Mouse (Mus musculus): ENCODE measurements around the gene Npepl1.

Gene Npepl1

DNA sequence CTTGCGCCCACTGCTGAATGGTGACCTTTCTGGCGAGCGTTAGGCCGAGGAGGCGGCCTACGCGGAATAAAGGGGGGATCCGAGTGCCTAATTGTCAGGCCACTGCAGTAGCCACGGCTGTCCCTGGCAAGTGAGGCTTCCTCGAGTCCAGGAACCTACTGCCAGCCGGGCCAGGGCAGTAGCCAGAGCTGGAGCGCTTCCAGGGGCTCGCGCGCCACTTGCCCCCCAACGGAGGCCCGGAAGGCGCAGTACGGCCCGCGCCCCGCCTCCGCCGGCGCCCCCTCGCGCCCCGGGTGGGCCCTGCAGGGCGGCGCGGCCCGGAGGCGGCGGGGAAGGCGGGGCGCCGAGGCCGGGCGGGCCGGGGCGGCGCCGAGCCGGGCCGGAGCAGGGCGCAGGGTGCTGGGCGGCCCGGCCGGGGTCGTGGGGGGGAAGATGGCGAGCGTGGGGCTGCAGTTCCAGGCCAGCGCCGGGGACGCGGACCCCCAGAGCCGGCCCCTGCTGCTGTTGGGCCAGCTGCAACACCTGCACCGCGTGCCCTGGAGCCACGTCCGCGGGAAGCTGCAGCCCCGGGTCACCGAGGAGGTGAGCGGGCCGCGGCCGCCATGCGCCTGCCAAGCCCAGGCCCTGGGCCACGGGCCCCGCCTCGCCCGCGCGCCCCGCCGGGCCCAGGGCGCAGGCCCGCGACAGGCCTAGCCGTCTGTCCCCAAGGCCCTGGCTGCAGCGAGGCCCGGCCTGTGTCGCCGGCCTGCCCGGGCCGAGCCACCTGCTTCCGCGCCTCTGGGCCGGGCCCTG is at the start of gene Npepl1:
TSS of gene Npepl1 (plus strand) at position 359 of the 792 bp plus-strand sequence.
- DNase-seq (ENCODE audit: low spot score) = no peak

- DNase-seq (ENCODE audit: low spot score) = no peak
These were observed 48.9 kb upstream of the Npepl1 start for GRCm38 (mm10) chr2:174061219-174061618.

- DNase-seq (ENCODE audit: low spot score) = peak; percentile 5
These were observed 47.1 kb upstream of the Npepl1 start for GRCm38 (mm10) chr2:174063074-174063473.

- peak; percentile 5 for DNase-seq (ENCODE audit: low spot score)
These were observed 46.5 kb upstream of the Npepl1 start for GRCm38 (mm10) chr2:174063527-174064211.

DNA sequence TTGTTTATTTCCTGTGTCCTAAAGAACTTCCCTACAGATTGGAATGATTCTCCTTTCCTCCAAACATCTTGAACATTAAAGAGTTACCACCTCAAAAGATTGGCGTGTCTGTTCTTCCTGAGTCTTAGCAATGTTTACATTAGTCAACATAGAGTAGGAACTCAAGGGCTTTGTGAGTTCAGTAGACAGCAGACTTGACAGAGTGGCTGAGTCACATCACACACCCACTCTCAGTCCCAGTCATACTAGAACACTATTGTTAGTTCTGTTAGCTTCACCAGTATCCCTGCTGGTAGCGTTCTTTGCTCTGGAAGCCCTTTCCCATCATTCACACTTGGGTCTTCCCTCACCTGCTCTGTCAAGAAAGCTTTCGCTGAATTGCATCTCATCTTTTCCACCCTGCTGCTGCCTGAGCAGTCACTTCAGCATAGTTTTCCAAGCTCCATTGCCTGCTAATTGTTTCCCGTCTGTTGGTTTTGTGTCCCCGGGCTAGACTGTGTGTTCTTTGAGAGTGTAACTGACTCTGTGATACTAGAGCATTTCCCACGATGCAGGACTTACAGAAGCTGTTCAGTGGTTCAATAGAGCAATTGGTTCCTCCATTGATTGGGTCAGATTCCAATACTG is 42.2 kb upstream of the Npepl1 start:
- DNase-seq (ENCODE audit: low spot score) = peak; percentile 2

DNA sequence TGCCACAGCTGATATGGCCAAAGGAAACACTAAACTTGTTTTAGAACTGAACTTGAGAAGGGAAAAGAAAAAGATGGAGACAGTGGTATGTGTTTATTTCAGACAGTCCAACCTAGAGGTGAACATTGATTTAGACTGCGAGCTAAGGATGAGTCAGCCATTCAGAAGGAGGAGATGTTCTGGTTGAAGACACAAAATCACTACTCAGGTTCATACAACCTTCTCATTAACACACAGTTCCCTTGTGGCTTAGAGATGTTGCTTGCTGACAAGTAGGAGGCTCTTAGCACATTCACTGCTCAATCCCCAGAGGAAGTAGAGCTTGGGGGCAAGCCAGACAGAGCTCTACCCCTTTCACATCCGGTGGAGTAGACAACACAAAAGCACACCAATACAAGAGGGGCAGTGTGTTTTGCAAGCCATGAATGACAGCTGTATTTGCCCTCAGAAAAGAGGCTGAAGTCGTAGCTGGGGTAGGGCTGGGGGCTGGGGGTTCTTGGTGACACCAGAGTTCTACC is 40.6 kb upstream of the Npepl1 start:
- no peak for DNase-seq (ENCODE audit: low spot score)

GRCm38 (mm10) chr2:174071406-174071805 is 38.7 kb upstream of the Npepl1 start:
- no peak for DNase-seq (ENCODE audit: low spot score)

- DNase-seq (ENCODE audit: low spot score) = no peak
These were observed 36.9 kb upstream of the Npepl1 start for GRCm38 (mm10) chr2:174073156-174073790.

- DNase-seq (ENCODE audit: low spot score) = no peak
These were observed 35.5 kb upstream of the Npepl1 start for GRCm38 (mm10) chr2:174074621-174075020.

DNA sequence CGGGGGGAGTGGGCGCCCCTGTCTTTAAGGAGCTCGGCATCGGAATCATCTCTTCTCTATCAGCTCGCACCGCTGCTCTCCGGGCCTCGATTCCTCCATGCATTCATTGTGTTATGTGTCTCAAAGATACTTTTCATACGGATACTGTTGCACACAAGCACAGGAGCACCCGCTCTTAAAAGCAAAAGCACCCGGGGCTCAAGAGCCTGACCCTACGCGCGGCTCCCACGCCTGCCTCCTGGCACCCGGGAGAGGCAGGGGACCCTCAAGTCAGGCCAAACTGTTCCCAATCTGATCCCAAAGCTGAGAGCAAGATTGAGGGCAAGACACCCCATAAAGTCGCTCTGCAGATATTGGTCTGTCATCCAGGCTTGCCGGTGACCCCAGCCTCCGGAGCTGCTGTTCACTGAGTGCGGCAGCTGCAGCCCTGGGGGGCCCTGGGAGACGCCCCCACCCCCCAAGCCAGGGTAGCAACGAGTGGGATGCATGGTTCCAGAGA is 35.0 kb upstream of the Npepl1 start:
- no peak for DNase-seq (ENCODE audit: low spot score)

GRCm38 (mm10) chr2:174075673-174076432 is 34.3 kb upstream of the Npepl1 start, which contains the start of gene Stx16:
Gene Stx16, plus strand, starts transcription at chr2:174076308.
- DNase-seq (ENCODE audit: low spot score) = peak; percentile 76

GRCm38 (mm10) chr2:174076433-174076824 is 33.7 kb upstream of the Npepl1 start:
- DNase-seq (ENCODE audit: low spot score) = no peak

DNA sequence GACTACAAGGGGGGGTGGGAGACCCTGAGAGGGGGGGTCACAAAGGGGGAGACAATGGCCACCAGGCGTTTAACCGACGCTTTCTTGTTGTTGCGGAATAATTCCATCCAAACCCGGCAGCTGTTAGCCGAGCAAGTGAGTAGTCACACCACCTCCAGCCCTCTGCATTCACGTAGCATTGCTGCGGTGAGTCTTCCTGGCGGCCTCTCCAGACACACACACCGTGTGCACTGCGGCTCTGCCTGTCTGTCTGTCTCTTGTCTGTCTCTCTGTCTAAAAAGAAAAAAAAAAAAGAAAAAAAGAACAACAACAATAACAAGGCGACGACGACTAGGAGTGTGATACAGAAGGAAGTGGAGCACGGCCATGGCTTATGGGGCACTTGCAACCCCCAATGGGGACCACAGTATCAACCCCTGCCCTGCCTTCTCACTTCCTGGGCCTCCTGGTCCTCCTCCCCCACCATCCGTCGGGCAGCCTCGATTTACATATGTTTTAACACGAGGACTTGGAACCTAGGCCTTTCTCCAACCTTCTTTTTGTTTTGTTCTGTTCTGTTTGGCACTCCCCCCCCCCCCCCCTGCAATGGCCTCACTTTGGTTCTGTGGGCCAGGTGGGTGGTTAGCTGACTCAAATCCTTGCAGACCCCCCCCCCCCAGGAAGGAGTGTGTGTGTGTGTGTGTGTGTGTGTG is 33.0 kb upstream of the Npepl1 start:
- DNase-seq (ENCODE audit: low spot score) = no peak

DNA sequence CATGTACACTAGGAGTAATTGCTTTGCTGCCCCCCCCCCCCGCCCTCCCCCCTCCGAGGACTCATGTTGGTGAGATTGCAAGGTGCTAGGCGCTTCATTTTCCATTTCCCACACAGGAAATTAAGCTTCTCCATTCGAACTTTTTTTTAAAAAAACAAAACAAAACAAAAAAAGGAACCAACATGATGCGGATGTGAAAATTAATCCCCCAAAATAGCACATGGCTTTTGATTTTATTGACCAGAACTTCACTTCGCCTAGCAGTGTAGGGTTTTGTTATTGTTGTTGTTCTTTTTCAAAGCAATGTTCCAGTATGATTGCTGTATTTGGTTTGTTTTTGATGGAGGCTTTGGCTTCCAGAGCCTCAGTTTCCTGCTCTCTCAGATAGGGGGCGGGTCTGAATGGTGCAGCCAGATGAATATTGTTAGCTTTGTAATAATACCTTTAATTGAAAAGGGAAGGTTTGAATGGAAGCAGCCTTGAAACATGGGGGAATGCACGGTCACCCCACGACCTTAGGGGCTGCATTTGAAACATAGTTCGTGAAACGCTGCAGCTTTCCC is 32.3 kb upstream of the Npepl1 start:
- no peak for DNase-seq (ENCODE audit: low spot score)

DNA sequence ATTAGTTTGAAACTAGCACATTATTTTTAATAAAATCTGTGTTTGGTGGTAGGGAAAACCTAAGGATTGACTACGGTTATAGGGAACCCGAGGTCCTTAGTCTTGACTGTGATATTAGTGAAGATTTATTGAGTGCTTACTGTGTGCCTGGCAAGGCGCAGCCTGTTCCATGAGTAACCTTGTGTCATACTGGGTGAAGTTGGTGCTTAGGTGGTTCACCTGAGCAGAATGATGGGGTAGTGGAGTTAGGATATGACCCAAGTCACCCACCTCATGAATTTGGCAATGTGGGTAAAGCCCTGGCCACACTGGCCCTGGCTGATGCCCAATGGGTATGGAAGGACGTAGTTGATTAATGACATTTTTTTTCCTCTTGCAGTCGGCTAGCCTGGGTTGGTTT is 28.3 kb upstream of the Npepl1 start:
- DNase-seq (ENCODE audit: low spot score) = no peak

- DNase-seq (ENCODE audit: low spot score) = no peak
These were observed 27.7 kb upstream of the Npepl1 start for GRCm38 (mm10) chr2:174082380-174082918.

DNA sequence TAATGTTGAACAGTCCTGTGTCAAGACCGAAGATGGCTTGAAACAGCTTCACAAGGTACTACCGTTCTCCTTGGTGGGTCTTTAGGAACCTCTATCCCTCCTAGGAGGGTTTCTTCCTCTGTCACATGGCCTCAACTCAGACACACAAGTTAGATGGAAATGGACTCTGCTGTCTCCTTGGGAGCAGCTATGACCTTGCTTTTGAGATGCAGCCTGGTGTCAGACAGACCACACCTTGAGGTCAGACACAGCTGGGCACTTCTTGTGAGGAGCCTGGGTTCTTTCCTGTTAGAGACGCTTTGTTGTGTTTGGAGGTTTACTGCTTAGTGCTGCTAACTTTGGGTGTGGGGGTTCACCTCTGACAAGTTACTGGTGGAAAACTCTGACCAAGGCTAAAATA is 15.1 kb upstream of the Npepl1 start:
- no peak for DNase-seq (ENCODE audit: low spot score)

DNA sequence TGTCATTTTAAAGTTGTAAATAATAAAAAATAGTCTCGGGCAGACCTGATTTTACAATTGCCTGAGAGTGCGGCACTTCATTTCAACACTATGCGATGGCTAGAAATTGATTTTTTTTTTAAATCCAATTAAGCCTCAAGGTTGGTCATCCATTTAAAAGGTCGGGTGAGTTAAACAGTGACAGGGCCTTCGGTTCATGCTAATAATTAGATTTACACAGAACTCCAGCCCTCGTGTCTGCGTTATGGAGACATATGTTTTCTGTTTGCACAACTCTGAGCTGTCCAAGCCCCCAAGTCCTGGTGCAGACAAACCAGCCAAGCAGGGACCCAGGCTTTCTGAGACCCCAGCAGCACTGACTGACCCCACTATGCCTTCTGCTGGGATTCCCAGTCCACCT is 7.8 kb upstream of the Npepl1 start:
- no peak for DNase-seq (ENCODE audit: low spot score)

DNA sequence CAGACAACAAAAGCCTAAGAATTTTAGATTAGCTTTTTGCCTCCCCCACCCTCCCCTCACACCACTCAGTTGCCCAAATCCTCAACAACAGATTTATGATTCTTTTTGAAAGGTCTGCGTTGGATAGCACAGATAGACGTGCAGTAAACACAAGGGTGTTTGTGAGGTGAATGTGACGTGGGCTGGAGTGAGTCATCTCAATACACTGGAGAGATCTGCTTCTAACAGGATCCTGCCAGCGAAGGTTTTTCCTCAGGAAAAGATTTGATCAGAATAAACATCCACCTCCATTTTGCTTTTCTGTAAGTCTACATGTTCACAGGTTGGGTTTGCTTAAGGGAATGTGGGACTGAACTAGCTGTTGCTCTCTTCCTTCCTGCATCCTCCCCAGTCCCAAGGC is 6.6 kb upstream of the Npepl1 start:
- DNase-seq (ENCODE audit: low spot score) = no peak

DNA sequence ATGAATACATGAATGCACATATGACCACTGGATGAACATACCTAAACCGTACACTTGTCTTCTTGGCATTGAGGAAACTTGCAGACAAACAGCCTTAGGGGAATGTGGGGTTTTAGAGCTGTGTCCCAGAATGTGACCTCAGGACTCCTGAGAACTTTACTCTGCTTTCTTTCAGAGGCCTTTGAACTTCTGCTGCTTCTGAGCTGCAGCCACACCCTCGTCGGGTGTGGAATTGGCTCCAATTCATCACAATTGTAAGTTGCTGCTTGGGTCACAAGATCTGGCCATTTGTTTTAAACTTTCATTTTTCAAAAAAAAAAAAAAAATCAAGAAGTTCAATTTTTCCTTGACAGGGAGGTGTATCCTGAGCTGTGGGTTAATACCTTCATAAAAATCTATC is 2.8 kb upstream of the Npepl1 start:
- DNase-seq (ENCODE audit: low spot score) = no peak

All from urinary bladder, postnatal 10 days (tissue).